In genomic region chr1:51243869-51244268, GRCm38 (mm10) we compare ENCODE assay signal across 21 mouse cellular contexts. TPM values are rescaled to one million over a fixed set of nuclear protein-coding genes. Genes with fewer than 3 reads are reported as not detected.
DNase-seq lines count a peak whose midpoint lies in the region; ATAC-seq and TF ChIP-seq lines count a peak whose summit lies in the region.
"Had no signal": no experiment of that assay in that cellular context is flagged by ENCODE, and none has a peak within 500 bp of the region (broad histone marks: within the 10 kb centered on the region; RNA-seq: fewer than 3 reads in every experiment).

No protein-coding gene starts in this region.

- no peak overlapping the region for H3K9ac ChIP-seq in hindbrain, embryonic 16.5 days (ENCODE audit: low read depth, low read length)
- no peak overlapping the region for H3K9ac ChIP-seq in hindbrain, embryonic 14.5 days
- H3K9ac ChIP-seq in limb, embryonic 14.5 days (ENCODE audit: low read depth, low read length, severe bottlenecking): no peak overlapping the region
- no peak overlapping the region for H3K9ac ChIP-seq in intestine, postnatal 0 days (ENCODE audit: low read depth, low read length)
- H3K9ac ChIP-seq: forebrain, embryonic 15.5 days; limb, embryonic 12.5 days; liver, embryonic 13.5 days; midbrain, embryonic 15.5 days; neural tube, embryonic 13.5 days had no signal

- WGBS in hindbrain, embryonic 16.5 days: 75% methylated on average over 3 of the region's 3 CpGs
- 83% methylated on average over 3 of the region's 3 CpGs for WGBS in hindbrain, embryonic 14.5 days
- 88% methylated on average over 3 of the region's 3 CpGs for WGBS in limb, embryonic 14.5 days
- 86% methylated on average over 3 of the region's 3 CpGs for WGBS in limb, embryonic 10.5 days
- WGBS in intestine, postnatal 0 days: 66% methylated on average over 3 of the region's 3 CpGs

- TF ChIP-seq POLR2A in limb, embryonic 14.5 days (IDR thresholded peaks at IDR 0.05; ENCODE audit: borderline replicate concordance, extremely low read depth, insufficient read depth, insufficient read length): no peak

- H3K4me2 ChIP-seq in hindbrain, embryonic 16.5 days (ENCODE audit: low read length): no peak overlapping the region
- no peak overlapping the region for H3K4me2 ChIP-seq in hindbrain, embryonic 14.5 days (replicated peaks)
- H3K4me2 ChIP-seq in limb, embryonic 14.5 days (replicated peaks; ENCODE audit: low read depth, low read length, severe bottlenecking): no peak overlapping the region
- no peak overlapping the region for H3K4me2 ChIP-seq in intestine, postnatal 0 days (replicated peaks; ENCODE audit: low read depth)
- H3K4me2 ChIP-seq: forebrain, embryonic 15.5 days; limb, embryonic 12.5 days; liver, embryonic 13.5 days; midbrain, embryonic 15.5 days; neural tube, embryonic 13.5 days had no signal

- no peak for DNase-seq in hindbrain, embryonic 14.5 days (ENCODE audit: low spot score)
- DNase-seq in limb, embryonic 14.5 days (ENCODE audit: low spot score): peak; percentile 26
- no peak for DNase-seq in limb, embryonic 10.5 days (ENCODE audit: low spot score)
- DNase-seq in brain, adult 2 months (ENCODE audit: low read depth, low spot score): peak; percentile 32
- no peak for DNase-seq in embryo, embryonic 11 days
- DNase-seq: kidney, adult 8-10 months; liver, embryonic 13.5 days; lung, adult 2 months; right cerebral cortex, postnatal 4 days; thymus, postnatal 25 days had no signal

- H3K27ac ChIP-seq in hindbrain, embryonic 16.5 days (ENCODE audit: low read depth, low read length): no peak overlapping the region
- no peak overlapping the region for H3K27ac ChIP-seq in hindbrain, embryonic 14.5 days
- no peak overlapping the region for H3K27ac ChIP-seq in limb, embryonic 14.5 days (replicated peaks; ENCODE audit: low read depth, low read length)
- H3K27ac ChIP-seq in limb, embryonic 10.5 days: no peak overlapping the region
- no peak overlapping the region for H3K27ac ChIP-seq in intestine, postnatal 0 days (ENCODE audit: low read depth, low read length)
- H3K27ac ChIP-seq: embryonic facial prominence, embryonic 10.5 days; forebrain, embryonic 15.5 days; heart, embryonic 10.5 days; hindbrain, postnatal 0 days; limb, embryonic 12.5 days; liver, embryonic 13.5 days; macrophage; midbrain, embryonic 15.5 days; neural tube, embryonic 13.5 days had no signal

- no peaks in the 10 kb centered on the region for H3K36me3 ChIP-seq in hindbrain, embryonic 16.5 days (ENCODE audit: control insufficient read depth, insufficient read depth, low read length)
- H3K36me3 ChIP-seq in hindbrain, embryonic 14.5 days (replicated peaks; ENCODE audit: control insufficient read depth, insufficient read depth): no peaks in the 10 kb centered on the region
- H3K36me3 ChIP-seq in limb, embryonic 14.5 days (ENCODE audit: control insufficient read depth, insufficient read depth, low read length): no peaks in the 10 kb centered on the region
- no peaks in the 10 kb centered on the region for H3K36me3 ChIP-seq in limb, embryonic 10.5 days
- no peaks in the 10 kb centered on the region for H3K36me3 ChIP-seq in intestine, postnatal 0 days (ENCODE audit: control insufficient read depth, insufficient read depth)
- H3K36me3 ChIP-seq: embryonic facial prominence, embryonic 10.5 days; forebrain, embryonic 15.5 days; heart, embryonic 10.5 days; limb, embryonic 12.5 days; liver, embryonic 13.5 days; midbrain, embryonic 15.5 days; neural tube, embryonic 13.5 days had no signal

- no peaks in the 10 kb centered on the region for H3K27me3 ChIP-seq in hindbrain, embryonic 16.5 days (replicated peaks; ENCODE audit: control insufficient read depth, insufficient read depth, low read length)
- no peaks in the 10 kb centered on the region for H3K27me3 ChIP-seq in hindbrain, embryonic 14.5 days (ENCODE audit: control insufficient read depth, insufficient read depth, low read length)
- H3K27me3 ChIP-seq in limb, embryonic 14.5 days (ENCODE audit: control insufficient read depth, insufficient read depth, low read length): no peaks in the 10 kb centered on the region
- H3K27me3 ChIP-seq in limb, embryonic 10.5 days (ENCODE audit: low read depth, poor library complexity, severe bottlenecking): no peaks in the 10 kb centered on the region
- no peaks in the 10 kb centered on the region for H3K27me3 ChIP-seq in intestine, postnatal 0 days (replicated peaks; ENCODE audit: control insufficient read depth, insufficient read depth, low read length)
- H3K27me3 ChIP-seq: forebrain, embryonic 15.5 days; limb, embryonic 12.5 days; liver, embryonic 13.5 days; midbrain, embryonic 15.5 days; neural tube, embryonic 13.5 days had no signal

- 0 out of 2 replicates have a peak, but pooled peaks have one; percentile 45 for ATAC-seq in hindbrain, embryonic 16.5 days
- ATAC-seq in hindbrain, embryonic 14.5 days (ENCODE audit: low FRiP score): no peak
- no peak for ATAC-seq in limb, embryonic 14.5 days (ENCODE audit: low FRiP score, low read depth)
- ATAC-seq in intestine, postnatal 0 days: peak; percentile 57; the same call in 1 of the 2 replicates
- ATAC-seq: activated CD4-positive, CD25-positive, alpha-beta regulatory T cell, adult 4 months; forebrain, embryonic 15.5 days; hindbrain, postnatal 0 days; midbrain, embryonic 15.5 days had no signal

- H3K4me3 ChIP-seq in hindbrain, embryonic 16.5 days (ENCODE audit: low read length): no peak overlapping the region
- H3K4me3 ChIP-seq in hindbrain, embryonic 14.5 days (replicated peaks; ENCODE audit: low read length): no peak overlapping the region
- no peak overlapping the region for H3K4me3 ChIP-seq in limb, embryonic 14.5 days (replicated peaks; ENCODE audit: low read length)
- no peak overlapping the region for H3K4me3 ChIP-seq in limb, embryonic 10.5 days
- H3K4me3 ChIP-seq in intestine, postnatal 0 days (ENCODE audit: low read depth, low read length): no peak overlapping the region
- H3K4me3 ChIP-seq: embryonic facial prominence, embryonic 10.5 days; forebrain, embryonic 15.5 days; heart, embryonic 10.5 days; limb, embryonic 12.5 days; liver, embryonic 13.5 days; midbrain, embryonic 15.5 days; neural tube, embryonic 13.5 days had no signal

- no peaks in the 10 kb centered on the region for H3K9me3 ChIP-seq in hindbrain, embryonic 16.5 days (ENCODE audit: control insufficient read depth, low read length)
- H3K9me3 ChIP-seq in hindbrain, embryonic 14.5 days (ENCODE audit: control insufficient read depth, low read length): no peaks in the 10 kb centered on the region
- no peaks in the 10 kb centered on the region for H3K9me3 ChIP-seq in limb, embryonic 14.5 days (ENCODE audit: control insufficient read depth, low read length)
- no peaks in the 10 kb centered on the region for H3K9me3 ChIP-seq in limb, embryonic 10.5 days (replicated peaks)
- H3K9me3 ChIP-seq in intestine, postnatal 0 days (ENCODE audit: control insufficient read depth): no peaks in the 10 kb centered on the region
- H3K9me3 ChIP-seq: embryonic facial prominence, embryonic 10.5 days; forebrain, embryonic 15.5 days; heart, embryonic 10.5 days; limb, embryonic 12.5 days; liver, embryonic 13.5 days; midbrain, embryonic 15.5 days; neural tube, embryonic 13.5 days had no signal

- no peak for TF ChIP-seq CTCF in intestine, postnatal 0 days (IDR thresholded peaks at IDR 0.05; ENCODE audit: low read depth)

- no peaks in the 10 kb centered on the region for H3K4me1 ChIP-seq in hindbrain, embryonic 16.5 days (ENCODE audit: control insufficient read depth, insufficient read depth, low read depth, low read length)
- H3K4me1 ChIP-seq in hindbrain, embryonic 14.5 days (replicated peaks; ENCODE audit: control insufficient read depth, insufficient read depth, low read length): no peaks in the 10 kb centered on the region
- H3K4me1 ChIP-seq in limb, embryonic 14.5 days (ENCODE audit: control insufficient read depth, insufficient read depth, low read length): no peaks in the 10 kb centered on the region
- H3K4me1 ChIP-seq in limb, embryonic 10.5 days: no peaks in the 10 kb centered on the region
- H3K4me1 ChIP-seq in intestine, postnatal 0 days (replicated peaks; ENCODE audit: control insufficient read depth, insufficient read depth, low read length): no peaks in the 10 kb centered on the region
- H3K4me1 ChIP-seq: embryonic facial prominence, embryonic 10.5 days; heart, embryonic 10.5 days; limb, embryonic 12.5 days; liver, embryonic 13.5 days; neural tube, embryonic 13.5 days had no signal

RNA-seq across cellular contexts. Expression of gene Cavin2, which starts 45.1 kb away (rescaled TPM):
- 10.2 and 13.5 TPM in 2 replicates for polyA plus RNA-seq in hindbrain, embryonic 16.5 days (2015; fragmentation: Nextera tagmentation; extraction: Ambion mirVana)
- polyA plus RNA-seq in hindbrain, embryonic 14.5 days (2014; fragmentation: Nextera tagmentation; extraction: Ambion mirVana): 8.8 and 9.1 TPM in 2 replicates
- 20.6 and 25.6 TPM in 2 replicates for polyA plus RNA-seq in limb, embryonic 14.5 days (2012; rRNA removed)
- polyA plus RNA-seq in limb, embryonic 14.5 days (2014; fragmentation: Nextera tagmentation; extraction: Ambion mirVana): 43.6 and 50.9 TPM in 2 replicates
- 1.9 and 3.1 TPM in 2 replicates for polyA plus RNA-seq in limb, embryonic 10.5 days (2016; fragmentation: Nextera tagmentation; extraction: Ambion mirVana)
- 47.0 and 50.0 TPM in 2 replicates for polyA plus RNA-seq in intestine, postnatal 0 days (2015; fragmentation: Nextera tagmentation; extraction: Ambion mirVana)
- polyA plus RNA-seq: activated CD4-positive, CD25-positive, alpha-beta regulatory T cell, adult 4 months had no signal

Comparison
In these comparisons a context has a peak if more than half of its experiments do, and no peak if none do; other contexts are left out.
1. ATAC-seq: peak in hindbrain, embryonic 16.5 days (single experiment) and intestine, postnatal 0 days (single experiment); none in hindbrain, embryonic 14.5 days (single experiment) and limb, embryonic 14.5 days (single experiment).
2. DNase-seq: peak in limb, embryonic 14.5 days (single experiment) and brain, adult 2 months (single experiment); none in hindbrain, embryonic 14.5 days (single experiment), limb, embryonic 10.5 days (single experiment) and embryo, embryonic 11 days (single experiment).